Mouse (Mus musculus): ENCODE data around the gene Vgll3. TPM values are rescaled to one million over a fixed set of nuclear protein-coding genes. Genes with fewer than 3 reads are reported as not detected.

Vgll3 gene
- polyA plus RNA-seq, 1 experiment, result 17.8 TPM

DNA sequence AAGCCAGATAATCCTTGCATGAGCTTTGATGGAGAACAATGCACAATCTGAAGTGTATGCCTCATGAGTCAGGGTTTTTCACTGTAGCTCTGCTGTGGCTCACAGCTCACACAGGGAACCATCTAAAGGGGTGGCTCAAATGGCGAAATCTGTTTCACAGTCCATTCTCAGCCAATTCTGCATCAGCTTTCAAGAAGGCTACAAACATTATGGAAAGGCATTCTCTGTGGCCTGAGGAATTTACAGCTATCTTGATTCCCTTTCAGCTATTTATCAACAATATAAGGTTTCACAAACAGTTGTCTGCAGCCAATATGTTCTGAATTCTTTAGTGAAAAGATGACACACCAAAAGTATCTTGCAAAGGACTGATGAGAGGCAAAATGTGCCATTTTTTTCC is 35.1 kb downstream of the Vgll3 start:
- TF ChIP-seq CTCF (IDR thresholded peaks at IDR 0.05; ENCODE audit: insufficient read depth, low read length) (no peak), POLR2A (IDR thresholded peaks at IDR 0.05; ENCODE audit: borderline replicate concordance, extremely low read depth, low read depth, low read length) (no peak)
- 58% methylated on average over 1 of the region's 1 CpGs for WGBS
- no peak for DNase-seq
- Histone ChIP-seq H3K4me3 (replicated peaks; ENCODE audit: extremely low read depth, low read depth, low read length) (no peak overlapping the region), H3K4me1 (ENCODE audit: control insufficient read depth, insufficient read depth, low read length) (no peaks in the 10 kb centered on the region)

DNA sequence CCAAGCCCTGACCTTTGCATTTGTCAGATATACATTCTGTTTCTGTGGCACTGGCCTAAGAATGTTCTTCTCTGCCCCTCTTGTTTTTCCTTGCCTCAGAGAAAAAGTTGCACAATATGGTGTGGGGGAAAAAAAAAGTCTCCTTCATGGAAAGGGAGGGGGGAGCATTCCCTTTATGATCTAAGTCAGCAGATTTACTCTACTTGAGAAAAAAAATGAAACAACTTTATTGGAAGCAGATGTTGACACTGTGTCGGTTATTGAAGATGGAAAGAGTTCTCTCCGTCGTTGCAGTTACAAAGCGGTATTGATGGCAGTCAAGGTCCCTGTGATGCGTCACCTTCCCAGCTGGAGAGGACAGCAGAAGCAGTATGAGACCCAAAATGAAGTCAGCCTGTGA is 49.4 kb downstream of the Vgll3 start:
- WGBS, result 70% methylated on average over 5 of the region's 5 CpGs
- Histone ChIP-seq H3K4me3 (replicated peaks; ENCODE audit: extremely low read depth, low read depth, low read length) (no peak overlapping the region), H3K4me1 (ENCODE audit: control insufficient read depth, insufficient read depth, low read length) (no peaks in the 10 kb centered on the region)
- TF ChIP-seq POLR2A (IDR thresholded peaks at IDR 0.05; ENCODE audit: borderline replicate concordance, extremely low read depth, low read depth, low read length) (no peak), CTCF (IDR thresholded peaks at IDR 0.05; ENCODE audit: insufficient read depth, low read length) (no peak)
- no peak for DNase-seq

DNA sequence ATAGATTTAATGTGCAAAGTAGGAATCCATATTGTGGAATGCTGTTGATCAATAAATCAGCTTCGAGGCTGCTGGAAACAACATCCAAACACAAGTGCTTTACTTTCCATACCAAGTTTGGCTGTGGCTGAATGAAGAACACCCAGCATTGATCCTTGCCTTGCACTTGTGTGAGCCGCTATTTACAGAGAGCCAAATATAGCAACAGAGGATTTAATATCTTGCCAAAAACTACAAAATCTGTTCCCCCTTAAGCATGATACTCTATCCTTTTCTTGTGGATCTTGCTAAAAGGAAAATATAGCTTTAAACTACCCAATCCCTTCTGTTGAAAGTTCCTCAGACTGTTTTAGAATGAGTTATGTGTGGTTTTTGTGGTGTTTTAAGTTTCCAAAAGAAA is 52.9 kb downstream of the Vgll3 start:
- DNase-seq, result no peak
- WGBS, result 53% methylated on average over 2 of the region's 2 CpGs
- TF ChIP-seq POLR2A (IDR thresholded peaks at IDR 0.05; ENCODE audit: borderline replicate concordance, extremely low read depth, low read depth, low read length) (no peak), CTCF (IDR thresholded peaks at IDR 0.05; ENCODE audit: insufficient read depth, low read length) (no peak)
- Histone ChIP-seq H3K4me3 (replicated peaks; ENCODE audit: extremely low read depth, low read depth, low read length) (no peak overlapping the region), H3K4me1 (ENCODE audit: control insufficient read depth, insufficient read depth, low read length) (no peaks in the 10 kb centered on the region)

DNA sequence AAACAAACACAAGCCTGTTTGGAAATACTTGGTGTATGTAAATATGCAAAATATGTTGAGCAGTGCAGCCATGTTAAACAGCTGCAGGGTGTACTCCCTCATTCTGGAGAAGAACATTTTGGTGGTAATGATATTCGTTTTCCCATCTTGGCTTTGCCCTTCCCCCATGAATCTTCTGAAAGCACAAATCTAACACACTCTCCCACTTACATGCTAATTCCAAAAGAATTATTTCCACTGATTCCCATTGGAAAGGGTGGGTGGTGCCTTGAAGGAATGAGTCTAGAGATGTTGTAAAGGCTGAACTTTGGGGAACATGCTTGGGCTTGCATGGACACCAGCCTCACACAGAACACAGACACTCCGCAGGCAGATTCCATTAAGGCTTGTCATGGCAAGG is 53.9 kb downstream of the Vgll3 start:
- 49% methylated on average over 2 of the region's 2 CpGs for WGBS
- TF ChIP-seq POLR2A (IDR thresholded peaks at IDR 0.05; ENCODE audit: borderline replicate concordance, extremely low read depth, low read depth, low read length), result no peak
- no peak for DNase-seq
- Histone ChIP-seq H3K4me1 (ENCODE audit: control insufficient read depth, insufficient read depth, low read length) (no peaks in the 10 kb centered on the region), H3K4me3 (replicated peaks; ENCODE audit: extremely low read depth, low read depth, low read length) (no peak overlapping the region)

DNA sequence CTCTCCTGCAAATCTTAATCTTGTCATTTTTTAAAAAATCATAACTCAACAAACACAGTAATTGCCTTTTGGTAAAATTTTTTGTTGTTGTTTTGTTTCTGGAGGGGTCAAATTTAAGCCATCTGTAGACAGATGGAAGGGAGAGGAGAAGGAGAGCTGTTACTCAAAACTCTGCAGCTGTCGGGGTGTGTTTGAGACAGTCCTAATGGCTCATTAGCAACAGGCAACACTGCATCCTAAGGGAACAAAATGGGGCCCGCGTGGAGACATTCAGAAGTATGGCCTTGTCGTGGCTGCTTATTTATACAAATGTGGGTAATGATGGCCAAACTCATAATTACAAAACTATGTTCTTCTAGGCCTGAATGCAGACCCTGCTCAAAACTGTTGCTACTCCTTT is 73.9 kb downstream of the Vgll3 start:
- TF ChIP-seq POLR2A (IDR thresholded peaks at IDR 0.05; ENCODE audit: borderline replicate concordance, extremely low read depth, low read depth, low read length) (no peak), CTCF (IDR thresholded peaks at IDR 0.05; ENCODE audit: insufficient read depth, low read length) (no peak)
- no peaks in the 10 kb centered on the region for H3K4me1 ChIP-seq (ENCODE audit: control insufficient read depth, insufficient read depth, low read length)
- WGBS, result 76% methylated on average over 4 of the region's 4 CpGs
- peak; percentile 8 for DNase-seq
- H3K4me3 ChIP-seq (replicated peaks; ENCODE audit: extremely low read depth, low read depth, low read length), result no peak overlapping the region
